Mouse (Mus musculus) cortical plate, adult 2 months (tissue): ENCODE data around the gene Zmym2. TPM values are rescaled to one million over a fixed set of nuclear protein-coding genes. Genes with fewer than 3 reads are reported as not detected.

ENCODE experiments used
- H3K27ac ChIP-seq: fragments of 200-500 bp; 2 replicates; pipeline ENCODE4 v1.5.1; 2012; ENCODE audit warnings: low read length, control low read depth, inconsistent platforms; ENCODE audit not compliant: insufficient read depth
- H3K4me1 ChIP-seq: fragments of 200-500 bp; 2 replicates; pipeline ENCODE4 v1.6.1; 2011; ENCODE audit warnings: low read length; ENCODE audit not compliant: control insufficient read depth, insufficient read depth
- H3K4me3 ChIP-seq: fragments of 200-500 bp; 2 replicates; pipeline ENCODE4 v1.5.1; 2011; ENCODE audit warnings: mild to moderate bottlenecking, low read length, control low read depth; ENCODE audit not compliant: insufficient read depth
- CTCF ChIP-seq: fragments of 200-500 bp; IDR thresholded peaks from 2 replicates; pipeline ENCODE4 v1.5.1; 2011; ENCODE audit warnings: mild to moderate bottlenecking, control low read depth, low read length; ENCODE audit not compliant: insufficient read depth; ENCODE audit errors: extremely low read depth
- POLR2A ChIP-seq: fragments of 200-500 bp; IDR thresholded peaks from 2 replicates; pipeline ENCODE4 v1.6.1; 2011; ENCODE audit warnings: mild to moderate bottlenecking, low read length, control low read depth; ENCODE audit not compliant: insufficient read depth; ENCODE audit errors: extremely low read depth
- polyA plus RNA-seq: library from polyadenylated mRNA; depleted of rRNA; stranded (reverse); fragments of >200 nt; gene quantifications from 2 replicates; pipeline ENCODE4 v1.2.3, GENCODE M21; 2012; rRNA removed

Gene Zmym2
- polyA plus RNA-seq, 1 experiment: 40.7 TPM

- no peak overlapping the region for H3K4me3 ChIP-seq
- H3K4me1 ChIP-seq: no peaks in the 10 kb centered on the region
- H3K27ac ChIP-seq: no peak overlapping the region
- TF ChIP-seq CTCF (no peak), POLR2A (no peak)
These were observed 91.7 kb downstream of the Zmym2 start for GRCm38 (mm10) chr14:56978045-56978655.

GRCm38 (mm10) chr14:56988621-56989020 lies 102.2 kb downstream of the Zmym2 start:
- Histone ChIP-seq H3K27ac (no peak overlapping the region), H3K4me1 (no peaks in the 10 kb centered on the region), H3K4me3 (no peak overlapping the region)
- TF ChIP-seq POLR2A (no peak), CTCF (no peak)

Other genes with a start within 250 kb of the Zmym2 start
- gene Mphosph8, start 218.4 kb upstream of the Zmym2 start, polyA plus RNA-seq: 35.0 and 36.0 TPM in 2 replicates
- gene Pspc1, start 108.3 kb upstream of the Zmym2 start, polyA plus RNA-seq: 32.1 and 33.2 TPM in 2 replicates
- gene Zmym5, start 74.9 kb upstream of the Zmym2 start, polyA plus RNA-seq: 26.9 and 28.9 TPM in 2 replicates
- gene Gja3, start 171.4 kb downstream of the Zmym2 start, polyA plus RNA-seq: 0.06 and 0.09 TPM in 2 replicates
- 9.7 and 12.0 TPM in 2 replicates for gene Gjb2, start 218.0 kb downstream of the Zmym2 start, polyA plus RNA-seq
- 0.90 and 0.95 TPM in 2 replicates for gene Gm4491, start 229.2 kb downstream of the Zmym2 start, polyA plus RNA-seq
- gene Gjb6, start 247.0 kb downstream of the Zmym2 start, polyA plus RNA-seq: 101 and 109 TPM in 2 replicates